Mouse (Mus musculus): ENCODE measurements around the gene Ikzf4.

The Ikzf4 gene

DNA sequence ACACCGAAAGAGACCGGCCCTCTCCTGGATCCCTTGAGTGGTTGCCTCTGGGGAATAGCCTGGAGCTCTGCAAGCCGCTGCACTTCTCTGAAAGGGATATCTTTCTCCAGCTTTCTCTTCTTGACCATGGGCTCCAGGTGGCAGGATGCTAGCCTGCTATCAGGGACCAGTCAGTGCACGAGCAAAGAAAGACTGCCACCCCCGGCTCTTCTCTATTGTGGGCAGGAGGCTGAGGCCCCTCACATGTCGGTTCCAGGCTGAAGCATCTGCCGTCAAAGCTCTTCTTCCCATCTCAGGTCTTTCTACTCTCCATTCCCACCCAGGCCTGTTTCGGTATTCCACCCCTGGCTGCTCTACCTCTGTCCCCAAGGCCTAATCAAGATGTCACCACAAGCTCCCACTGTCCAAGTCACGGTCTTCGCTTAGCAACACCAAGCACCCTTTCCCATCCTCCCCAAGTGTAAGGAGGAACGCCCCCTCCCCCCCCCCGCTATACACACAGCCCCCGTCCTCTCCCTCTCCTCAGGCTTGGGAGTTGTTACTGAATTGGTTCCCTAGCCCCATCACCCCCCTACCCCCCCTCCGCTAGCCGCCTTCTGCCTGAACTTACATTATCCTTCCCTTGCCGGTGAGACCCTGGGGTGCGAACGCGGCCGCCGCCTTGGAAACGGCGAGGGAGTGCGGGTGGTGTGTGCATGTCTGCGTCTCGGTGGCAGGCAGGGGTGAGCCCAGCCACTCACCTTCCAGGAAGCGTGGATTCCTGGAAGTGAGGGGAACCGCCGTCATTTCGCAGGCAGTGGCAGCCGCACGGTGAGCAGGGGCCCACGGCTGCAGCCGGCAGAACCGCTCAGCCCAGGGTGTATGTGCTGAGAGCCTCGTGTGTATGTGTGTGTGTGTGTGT, at the start of gene Ikzf4:
Gene Ikzf4, minus strand, starts transcription at position 881 of the 901 bp plus-strand sequence.
- DNase-seq (ENCODE audit: low spot score in 2 of 2) = peak; percentile 46 to 51

DNA sequence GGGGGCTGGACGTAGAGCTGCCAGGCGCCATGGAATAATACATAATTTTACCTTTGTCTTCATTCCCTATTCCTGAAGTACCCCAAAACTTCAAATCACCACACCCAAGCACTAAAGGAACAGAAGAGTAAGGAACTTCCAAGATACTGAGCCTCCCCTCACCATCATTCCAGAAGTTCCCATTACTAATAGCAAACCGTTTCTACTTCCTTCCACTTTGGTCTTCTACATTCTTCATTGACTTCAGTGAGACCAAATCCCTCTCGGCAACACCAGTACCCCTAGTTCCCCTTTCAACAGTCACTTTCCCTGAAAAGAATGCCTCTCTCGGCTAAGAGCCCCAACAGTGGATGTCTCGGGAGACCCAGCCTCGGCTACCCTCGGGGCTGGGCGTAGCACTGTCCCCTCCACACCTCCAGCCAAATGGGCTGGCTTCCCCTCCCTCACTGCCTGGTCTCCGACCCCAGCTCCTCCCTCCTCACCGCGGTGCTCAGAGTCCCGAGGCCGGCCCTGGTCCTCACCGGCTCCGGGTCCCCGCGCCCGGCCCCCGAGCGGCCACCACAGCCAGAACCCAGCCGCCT, 49.7 kb upstream of the Ikzf4 start:
- no peak for DNase-seq (ENCODE audit: low spot score in 2 of 2)

DNA sequence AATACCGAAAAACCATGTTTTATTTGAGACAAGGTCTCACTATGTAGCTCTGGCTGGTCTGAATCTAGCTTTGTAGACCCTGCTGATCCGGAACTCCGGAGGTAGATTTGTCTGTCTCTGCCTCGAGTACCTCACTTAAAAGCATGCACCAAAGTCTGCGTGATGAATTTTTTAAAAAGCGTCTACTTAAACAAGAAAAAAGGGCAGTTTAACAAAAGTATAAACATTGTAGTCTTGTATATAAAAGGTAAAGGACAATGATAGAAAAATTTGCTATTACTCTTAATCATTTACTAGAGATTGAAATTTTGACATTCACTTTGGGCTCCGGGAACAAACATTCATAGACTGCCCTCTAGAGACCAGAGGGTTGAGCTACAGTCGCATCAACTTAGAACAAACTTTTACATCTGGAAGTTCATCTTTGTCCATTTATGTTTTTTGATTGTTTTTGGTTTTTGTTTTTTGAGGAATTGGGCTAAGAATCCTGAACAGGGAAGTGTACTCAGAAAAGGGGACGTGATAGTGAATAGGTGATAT, 28.7 kb upstream of the Ikzf4 start:
- DNase-seq (ENCODE audit: low spot score in 2 of 2) = peak in 1 of 2 experiments; percentile 28

DNA sequence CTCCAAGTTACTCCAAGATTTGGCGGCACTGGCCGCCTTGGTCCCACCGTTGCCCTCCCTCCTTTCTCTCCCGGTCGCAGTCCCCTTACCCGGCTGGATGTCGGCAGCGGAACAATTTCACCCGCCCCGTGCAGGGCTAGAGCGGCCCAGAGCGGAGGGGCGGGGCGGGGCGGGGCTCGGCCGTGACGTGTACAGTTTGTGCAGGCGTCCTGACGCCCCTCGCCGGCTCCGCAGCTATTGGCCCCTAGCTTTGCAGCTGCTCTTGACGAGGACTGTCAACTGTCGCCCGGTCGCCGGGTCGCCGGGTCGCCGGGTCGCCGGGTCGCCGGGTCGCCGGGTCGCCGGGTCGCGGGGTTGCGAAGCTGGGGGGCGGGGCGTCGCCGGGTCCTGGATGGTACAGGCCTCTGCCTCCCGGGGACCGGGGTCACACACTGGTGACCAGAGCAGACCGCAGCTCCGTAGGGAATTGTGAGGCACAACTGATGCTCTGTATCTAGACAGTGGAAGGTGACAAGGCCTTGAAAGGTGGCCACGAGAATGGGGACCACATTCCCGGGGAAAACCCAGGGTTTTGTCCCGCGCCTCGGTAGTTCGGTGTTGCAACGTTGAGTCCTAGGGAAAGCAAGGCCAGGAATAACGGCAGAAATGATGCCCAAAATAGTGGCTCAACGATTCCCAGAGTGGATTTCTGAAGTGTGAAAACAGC, 28.1 kb upstream of the Ikzf4 start, which contains the start of gene Suox:
Gene Suox, minus strand, starts transcription at position 311 of the 706 bp plus-strand sequence.
- DNase-seq (ENCODE audit: low spot score in 2 of 2) = peak; percentile 79 to 81

DNA sequence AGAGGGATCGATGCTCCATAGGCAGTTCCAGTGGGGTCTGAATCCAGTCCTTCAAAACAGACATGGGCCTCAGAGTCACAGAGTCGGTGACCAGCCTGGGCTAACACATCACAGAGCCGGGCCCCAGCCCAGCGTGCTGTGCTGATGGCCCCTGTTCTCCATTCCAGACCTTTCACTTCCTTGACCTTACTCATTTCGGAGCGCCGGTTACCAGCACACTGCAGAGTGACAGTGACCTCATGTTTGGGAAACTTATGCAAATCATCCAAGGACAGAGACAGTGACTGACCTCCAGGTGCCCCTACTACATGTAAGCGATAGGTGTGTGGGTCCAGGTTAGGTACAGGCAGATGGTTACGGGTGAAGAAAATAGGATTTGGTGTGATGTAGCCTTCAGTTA, 25.4 kb upstream of the Ikzf4 start:
- DNase-seq (ENCODE audit: low spot score in 2 of 2) = no peak

DNA sequence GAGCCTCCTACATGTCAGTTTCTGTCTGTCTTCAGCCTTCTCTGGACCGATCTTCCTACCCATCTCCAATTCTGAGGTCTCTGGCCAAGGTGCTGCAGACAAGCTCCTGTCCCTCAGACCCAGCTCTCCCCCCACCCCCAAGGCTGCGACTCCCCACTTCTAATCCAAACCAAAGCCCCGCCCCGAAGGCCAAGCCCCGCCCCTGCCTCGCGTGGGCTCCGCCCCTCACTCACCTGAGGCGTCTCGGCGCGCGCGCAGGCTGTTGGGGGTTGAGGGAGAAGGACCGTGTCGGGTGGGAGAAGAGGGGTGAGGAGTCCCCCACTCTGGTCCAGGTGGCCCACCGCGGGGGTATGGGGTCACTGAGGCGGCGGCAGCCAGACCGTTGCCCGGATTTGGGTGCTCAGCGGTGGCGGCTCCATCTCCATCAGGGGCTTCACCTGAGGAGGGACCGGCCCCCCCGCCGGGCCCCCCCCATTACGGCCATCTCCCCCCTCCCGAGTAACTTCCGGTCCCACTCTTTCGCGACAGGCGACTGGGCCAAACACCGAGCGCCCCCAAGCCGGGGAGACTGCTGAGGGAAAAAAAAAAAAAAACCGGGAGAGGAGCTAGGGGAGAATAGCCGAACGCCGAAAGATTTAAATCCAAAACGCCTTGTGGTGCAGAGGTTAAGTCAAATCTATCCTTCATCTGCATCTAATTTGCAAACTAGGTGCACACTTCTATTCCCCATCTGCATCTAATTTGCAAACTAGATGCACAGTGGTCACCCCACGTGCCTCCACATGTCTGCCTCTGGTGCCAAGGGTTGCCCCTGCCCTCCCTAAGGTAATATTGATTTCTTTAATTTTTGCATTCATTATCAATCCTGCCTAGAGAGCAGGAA, 23.2 kb upstream of the Ikzf4 start:
- DNase-seq (ENCODE audit: low spot score in 2 of 2) = peak; percentile 61 to 62

DNA sequence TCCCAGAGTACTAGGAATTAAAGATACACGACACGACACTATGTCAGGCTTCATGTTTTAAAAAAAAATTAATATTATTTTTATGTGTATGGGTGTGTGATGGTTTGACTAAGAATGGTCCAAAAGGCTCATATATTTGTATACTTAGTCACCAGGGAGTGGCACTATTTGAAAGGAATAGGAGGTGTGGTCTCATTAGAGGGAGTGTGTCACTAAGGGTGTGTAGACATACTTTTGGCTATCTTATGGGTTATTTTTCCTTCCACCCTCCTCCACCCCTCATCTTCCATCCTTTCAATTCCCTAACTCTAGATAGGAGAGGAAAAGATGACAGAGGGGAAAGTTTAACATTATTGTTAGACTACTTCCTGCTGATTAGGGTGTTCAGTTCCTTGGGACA, 20.0 kb upstream of the Ikzf4 start:
- DNase-seq (ENCODE audit: low spot score in 2 of 2) = no peak

DNA sequence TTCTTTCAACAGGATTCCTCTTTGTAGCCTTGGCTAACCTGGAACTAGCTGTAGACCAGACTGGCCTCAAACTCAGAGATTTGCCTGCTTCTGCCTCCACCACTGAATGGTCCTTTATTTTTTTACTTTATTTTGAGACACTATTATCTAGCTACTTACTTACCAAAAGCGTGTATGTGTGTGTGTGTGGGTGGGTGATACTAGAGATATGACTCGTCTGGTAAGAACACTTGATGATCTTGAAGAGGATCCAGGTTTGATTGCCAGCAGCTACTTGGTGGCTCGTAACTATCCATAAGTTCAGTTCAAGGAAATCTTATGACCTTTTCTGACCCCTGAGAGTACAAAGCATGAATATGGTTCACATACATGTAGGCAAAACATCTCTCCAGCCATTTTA, 19.5 kb upstream of the Ikzf4 start:
- no peak for DNase-seq (ENCODE audit: low spot score in 2 of 2)

DNA sequence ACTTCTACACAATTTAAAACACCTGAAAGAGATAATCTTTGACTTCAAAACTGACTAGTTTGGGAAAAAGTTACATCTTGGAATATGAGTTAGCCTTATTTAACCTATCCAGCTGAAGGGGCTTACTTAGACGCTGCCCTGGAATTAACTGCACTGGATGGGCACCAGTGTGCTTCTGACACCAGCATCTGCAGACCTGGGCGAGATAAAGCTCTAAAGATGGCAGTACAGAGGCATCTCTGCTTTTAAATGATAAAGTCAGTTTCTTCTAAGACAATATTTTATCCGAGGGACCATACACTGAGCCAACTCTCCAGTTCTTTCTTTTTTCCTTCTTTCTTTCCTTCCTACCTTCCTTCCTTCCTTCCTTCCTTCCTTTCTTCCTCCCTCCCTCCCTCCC, 19.0 kb upstream of the Ikzf4 start:
- no peak for DNase-seq (ENCODE audit: low spot score in 2 of 2)

DNA sequence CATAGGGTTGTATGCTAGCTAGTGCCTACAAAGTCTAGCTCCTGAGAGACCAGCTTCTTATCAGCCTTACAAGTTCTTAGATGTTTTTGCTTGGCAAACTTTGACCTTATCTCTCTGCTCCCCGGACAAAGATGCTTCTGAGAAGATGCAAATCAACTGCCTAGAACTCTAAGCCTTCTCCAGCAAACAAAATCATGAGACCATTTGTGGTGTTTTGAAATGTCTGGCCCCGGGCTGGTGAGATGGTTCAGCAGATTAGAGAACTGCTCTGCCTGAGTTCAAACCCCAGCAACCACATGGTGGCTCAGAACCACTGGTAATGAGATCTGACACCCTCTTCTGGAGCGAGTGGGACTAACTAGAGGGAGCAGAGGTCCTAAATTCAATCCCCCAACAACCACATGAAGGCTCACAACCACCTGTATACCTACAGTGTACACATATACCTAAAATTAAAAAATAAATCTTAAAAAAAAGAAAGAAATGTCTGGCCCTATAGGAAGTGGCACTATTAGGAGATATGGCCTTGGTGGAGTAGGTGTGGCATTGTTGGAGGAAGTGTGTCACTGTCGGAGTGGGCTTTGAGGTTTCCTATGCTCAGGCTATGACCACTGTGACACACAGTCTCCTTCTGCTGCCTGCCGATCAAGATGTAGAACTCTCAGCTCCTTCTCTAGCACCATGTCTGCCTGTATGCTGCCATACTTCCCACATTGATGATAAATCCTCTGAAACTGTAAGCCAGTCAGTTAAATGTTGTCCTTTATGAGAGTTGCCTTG, 17.8 kb upstream of the Ikzf4 start:
- no peak for DNase-seq (ENCODE audit: low spot score in 2 of 2)

DNA sequence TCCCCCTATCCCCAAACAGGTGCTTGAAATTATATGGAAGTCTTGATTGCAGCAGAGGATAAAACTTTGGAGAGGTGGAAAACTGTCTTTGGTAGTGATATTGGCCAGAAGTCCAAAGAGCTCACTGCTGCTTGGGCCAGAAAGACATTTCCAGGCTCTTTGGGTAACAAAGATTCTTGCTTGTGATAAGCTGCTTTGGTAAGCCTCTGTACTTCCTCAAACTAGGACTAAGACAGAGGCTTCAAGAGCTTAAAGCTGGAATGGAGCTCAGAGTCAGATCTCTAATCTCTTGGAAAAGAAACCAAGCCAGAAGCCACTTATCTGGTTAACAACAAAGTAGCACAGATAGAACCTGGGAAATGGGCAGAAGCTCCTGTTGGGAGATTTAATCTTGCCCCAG, 16.7 kb upstream of the Ikzf4 start:
- DNase-seq (ENCODE audit: low spot score in 2 of 2) = no peak

DNA sequence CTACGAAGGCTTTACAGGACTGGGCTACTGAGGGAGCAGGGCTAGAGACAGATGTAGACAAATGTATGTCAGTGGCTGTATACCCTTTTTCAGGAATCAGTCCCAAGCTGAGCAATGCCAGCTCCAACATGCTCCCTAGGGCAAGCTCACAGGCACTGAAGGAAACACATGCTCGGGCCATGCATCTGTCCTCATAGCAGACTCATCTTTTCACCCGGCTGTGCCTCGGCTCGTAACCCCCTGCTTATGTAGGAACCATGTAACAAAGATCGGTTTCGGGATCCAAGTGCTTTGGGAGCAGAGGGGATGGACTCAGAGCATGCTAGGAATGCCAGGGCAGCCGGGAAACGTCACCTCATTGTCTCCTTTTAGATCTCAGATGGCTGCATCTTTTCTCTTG, 13.7 kb upstream of the Ikzf4 start:
- DNase-seq (ENCODE audit: low spot score in 2 of 2) = no peak

DNA sequence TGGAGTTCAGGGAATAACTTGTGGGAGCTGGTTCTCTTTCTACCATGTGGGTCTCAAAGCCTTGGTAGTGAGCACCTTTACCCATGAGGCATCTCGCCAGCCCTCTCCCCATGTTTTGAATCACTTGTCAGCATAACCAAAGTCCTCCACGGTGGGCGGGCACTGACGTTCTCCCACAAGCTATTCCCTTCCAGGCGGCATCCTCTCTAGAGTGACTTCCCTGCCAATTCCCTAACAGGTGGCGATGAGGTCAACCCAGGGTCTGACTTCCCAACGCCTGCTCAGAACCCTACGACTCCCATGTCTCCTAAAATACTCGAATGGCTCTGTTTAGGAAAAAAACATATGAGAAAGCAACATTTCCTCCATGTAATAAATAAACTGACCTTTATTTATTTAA, 12.1 kb upstream of the Ikzf4 start:
- DNase-seq (ENCODE audit: low spot score in 2 of 2) = no peak

DNA sequence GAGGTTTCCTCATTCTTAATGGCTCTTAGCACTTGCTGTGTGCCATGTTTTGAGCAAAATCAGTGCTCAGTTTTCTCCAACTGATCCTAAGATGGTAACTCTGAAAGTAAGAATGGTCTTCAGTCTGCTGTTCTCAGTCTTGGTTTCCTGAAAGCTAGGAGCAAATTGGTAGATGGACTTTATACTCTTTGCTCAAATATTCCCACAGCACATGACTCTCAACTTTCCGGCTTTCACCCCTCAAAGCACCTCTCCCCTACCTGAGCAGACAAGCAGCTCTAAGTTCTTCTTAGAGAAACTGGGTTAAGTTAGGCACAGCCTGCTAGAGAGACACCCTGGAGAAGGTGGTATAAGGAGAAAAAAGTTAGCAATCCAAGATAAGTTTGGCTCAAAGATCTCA, 10.9 kb upstream of the Ikzf4 start:
- no peak for DNase-seq (ENCODE audit: low spot score in 2 of 2)

DNA sequence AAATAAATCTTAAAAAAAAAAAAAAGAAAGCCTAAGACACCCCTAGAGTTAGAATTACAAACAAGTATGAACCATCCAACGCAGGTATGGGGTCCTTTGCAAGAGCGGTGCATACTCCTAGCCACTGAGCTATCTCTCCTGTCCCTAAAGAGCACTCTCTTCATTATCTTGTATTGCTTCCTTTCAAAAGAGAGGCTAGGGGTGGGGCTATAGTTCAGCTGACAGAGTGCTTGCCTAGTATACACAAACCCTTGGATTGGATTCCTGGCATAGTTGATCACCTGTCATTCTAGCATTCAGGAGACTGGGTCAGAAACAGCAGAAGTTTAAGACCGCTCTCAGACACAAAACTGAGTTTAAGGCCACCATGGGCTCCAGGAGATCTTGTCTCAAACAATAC, 9.5 kb upstream of the Ikzf4 start:
- DNase-seq (ENCODE audit: low spot score in 2 of 2) = no peak

DNA sequence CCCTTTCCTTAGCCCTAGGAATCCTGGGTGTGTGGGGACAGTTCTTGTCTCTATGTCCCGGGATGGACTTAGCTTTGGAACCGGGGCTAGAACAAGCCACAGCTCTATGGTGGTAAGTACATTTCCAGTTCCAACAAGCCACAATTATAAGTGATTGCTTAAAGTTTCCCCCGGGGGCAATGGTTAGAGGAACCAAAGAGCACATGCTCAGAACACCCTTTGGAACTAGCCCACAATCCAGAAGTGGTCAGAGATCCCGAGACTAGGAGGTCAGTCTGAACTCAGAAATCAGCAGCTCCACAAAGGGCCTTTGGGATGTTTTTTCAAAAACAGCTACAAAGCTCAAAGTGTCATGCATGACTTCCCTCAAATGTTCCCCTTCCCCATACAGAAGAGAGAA, 8.1 kb upstream of the Ikzf4 start:
- DNase-seq (ENCODE audit: low spot score in 2 of 2) = no peak

DNA sequence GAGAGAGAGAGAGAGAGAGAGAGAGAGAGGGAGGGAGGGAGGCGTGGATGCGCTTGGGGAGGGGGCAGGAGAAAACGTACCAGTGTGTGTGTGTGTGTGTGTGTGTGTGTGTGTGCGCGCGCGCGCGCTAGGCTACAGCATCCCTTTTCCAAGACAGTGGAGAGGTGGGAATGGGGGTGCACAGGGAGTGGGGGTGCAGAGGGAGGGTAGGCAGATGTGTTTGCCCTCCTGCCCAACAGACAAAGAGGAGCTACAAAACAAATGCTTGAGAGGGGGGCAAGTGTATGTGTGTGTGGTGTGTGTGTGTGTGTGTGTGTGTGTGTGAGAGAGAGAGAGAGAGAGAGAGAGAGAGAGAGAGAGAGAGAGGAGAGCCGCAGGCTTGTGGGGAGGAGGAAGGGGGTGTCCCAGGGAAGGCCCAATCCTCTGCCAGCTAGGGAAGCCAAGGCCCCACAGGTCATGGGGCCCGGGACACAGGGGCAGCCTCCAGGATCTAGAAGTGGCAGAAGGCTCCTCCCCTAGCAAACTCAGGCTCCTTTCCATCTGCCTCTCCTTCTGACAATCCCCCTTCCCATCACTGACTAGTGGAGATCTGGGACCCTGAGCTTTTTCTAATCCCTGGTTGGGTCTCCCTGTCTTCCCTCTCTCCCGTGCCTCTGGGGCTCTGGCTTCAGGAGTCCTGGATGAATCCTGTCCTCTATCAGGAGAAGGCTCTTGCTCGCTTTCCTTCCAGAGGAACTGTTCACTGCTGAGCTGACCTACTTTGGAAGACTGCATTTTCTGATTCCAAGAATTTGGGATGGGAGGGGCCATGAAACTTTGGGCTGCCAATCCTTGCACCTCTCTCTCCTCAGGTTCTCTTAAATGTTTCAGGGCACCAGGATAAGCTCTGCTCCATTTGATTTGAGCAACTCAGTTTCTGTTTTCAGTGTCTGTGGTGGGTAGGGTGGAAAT, 623 bp upstream of the Ikzf4 start:
- peak; percentile 28 to 29 for DNase-seq (ENCODE audit: low spot score in 2 of 2)

DNA sequence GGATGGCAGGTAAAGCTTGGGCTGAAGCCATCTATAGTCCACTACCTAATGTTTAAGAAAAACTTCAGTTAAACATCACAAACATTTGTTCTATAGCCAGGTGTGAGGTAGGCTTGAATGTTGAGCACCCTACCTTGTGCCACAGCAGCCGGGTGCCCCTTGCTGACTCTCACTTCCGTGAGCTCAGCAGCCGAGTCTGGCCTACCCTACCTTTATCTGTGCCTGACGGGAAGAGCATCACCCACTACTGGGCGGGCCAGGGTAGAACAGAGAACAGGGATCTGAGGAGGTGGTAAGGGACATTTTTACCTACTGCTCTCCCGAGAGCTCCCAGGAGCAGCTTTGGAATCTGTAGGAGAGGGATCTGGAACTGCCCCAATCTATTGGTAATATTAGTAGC, 3.0 kb downstream of the Ikzf4 start:
- no peak for DNase-seq (ENCODE audit: low spot score in 2 of 2)

DNA sequence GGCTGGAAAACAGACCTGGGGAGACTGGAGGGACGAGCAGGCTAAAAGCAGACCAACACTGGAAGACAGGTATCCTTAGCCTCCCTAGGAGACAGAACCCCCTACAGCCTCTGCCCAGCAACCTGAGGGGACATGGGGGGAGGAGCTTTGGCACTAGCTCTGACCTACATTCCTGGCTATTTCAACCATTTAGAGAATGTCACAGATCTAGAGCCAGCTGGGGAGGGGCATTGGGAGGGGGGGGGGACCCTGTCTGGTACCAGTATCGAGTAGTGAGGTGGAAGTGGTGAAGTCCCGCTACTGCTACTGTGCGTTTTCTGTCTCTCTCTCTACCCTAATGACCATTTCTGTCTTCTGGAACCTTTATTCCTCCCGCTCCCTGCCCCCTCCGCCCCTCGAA, 3.9 kb downstream of the Ikzf4 start:
- no peak for DNase-seq (ENCODE audit: low spot score in 2 of 2)
